Mouse (Mus musculus): ENCODE measurements around the gene Adk. TPM values are rescaled to one million over a fixed set of nuclear protein-coding genes. Genes with fewer than 3 reads are reported as not detected.

Gene Adk
- polyA plus RNA-seq, 1 experiment from 2014 or later = 40.0 TPM

DNA sequence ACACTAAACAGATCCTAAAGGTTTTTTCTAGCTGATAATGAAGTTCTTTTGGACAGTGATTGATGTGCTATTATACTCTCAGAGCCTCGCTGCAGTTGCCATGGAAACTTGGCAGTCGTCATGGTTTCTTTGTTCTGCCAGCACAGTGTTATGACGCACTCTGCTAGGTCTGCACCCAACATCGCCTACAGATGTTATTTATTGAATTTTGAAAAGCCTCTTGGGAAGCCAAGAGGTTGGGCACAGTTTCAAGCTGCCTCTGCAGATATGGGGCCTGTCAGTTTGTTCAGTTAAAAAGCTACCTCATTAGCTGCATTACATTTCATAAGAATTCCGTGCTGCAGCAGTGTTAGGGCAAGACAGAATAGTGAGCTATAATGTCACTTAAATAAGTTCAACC, 316.8 kb downstream of the Adk start:
- 3% methylated on average over 5 of the region's 5 CpGs for WGBS
- Histone ChIP-seq H3K9ac (replicated peaks) (0 out of 2 replicates have a peak overlapping the region, but pooled peaks have one; percentile 28), H3K27me3 (replicated peaks) (no peaks in the 10 kb centered on the region), H3K4me3 (replicated peaks) (no peak overlapping the region), H3K27ac (replicated peaks) (peak overlapping the region; percentile 77), H3K9me3 (replicated peaks) (no peaks in the 10 kb centered on the region), H3K4me1 (peaks cover 18% of the 10 kb centered on the region), H3K36me3 (no peaks in the 10 kb centered on the region), H3K4me2 (peak overlapping the region; percentile 22)
- ATAC-seq (ENCODE audit: low FRiP score) = peak; percentile 97

GRCm38 (mm10) chr14:21371946-21372345, 319.6 kb downstream of the Adk start:
- Histone ChIP-seq H3K27me3 (replicated peaks) (no peaks in the 10 kb centered on the region), H3K27ac (replicated peaks) (no peak overlapping the region), H3K9ac (replicated peaks) (no peak overlapping the region), H3K4me3 (replicated peaks) (no peak overlapping the region), H3K4me1 (peaks cover 18% of the 10 kb centered on the region), H3K36me3 (no peaks in the 10 kb centered on the region), H3K4me2 (no peak overlapping the region), H3K9me3 (replicated peaks) (no peaks in the 10 kb centered on the region)
- WGBS = 72% methylated on average over 2 of the region's 2 CpGs
- ATAC-seq (ENCODE audit: low FRiP score) = no peak

GRCm38 (mm10) chr14:21372689-21373088, 320.3 kb downstream of the Adk start:
- peaks cover 18% of the 10 kb centered on the region for H3K4me1 ChIP-seq
- no peak for ATAC-seq (ENCODE audit: low FRiP score)
- H3K4me3 ChIP-seq (replicated peaks) = no peak overlapping the region
- H3K36me3 ChIP-seq = no peaks in the 10 kb centered on the region
- no peak overlapping the region for H3K27ac ChIP-seq (replicated peaks)
- 85% methylated on average over 5 of the region's 5 CpGs for WGBS
- no peak overlapping the region for H3K4me2 ChIP-seq
- no peaks in the 10 kb centered on the region for H3K9me3 ChIP-seq (replicated peaks)
- no peaks in the 10 kb centered on the region for H3K27me3 ChIP-seq (replicated peaks)
- H3K9ac ChIP-seq (replicated peaks) = no peak overlapping the region

GRCm38 (mm10) chr14:21383701-21384428, 331.5 kb downstream of the Adk start:
- no peak overlapping the region for H3K27ac ChIP-seq (replicated peaks)

GRCm38 (mm10) chr14:21399506-21399905, 347.1 kb downstream of the Adk start:
- no peak overlapping the region for H3K4me3 ChIP-seq (replicated peaks)
- 95% methylated on average over 7 of the region's 7 CpGs for WGBS
- ATAC-seq (ENCODE audit: low FRiP score) = no peak

More at GRCm38 (mm10) chr14:21383701-21384428, 331.5 kb downstream of the Adk start:
- Histone ChIP-seq H3K4me3 (replicated peaks) (no peak overlapping the region), H3K27me3 (replicated peaks) (no peaks in the 10 kb centered on the region), H3K9ac (replicated peaks) (no peak overlapping the region), H3K4me1 (0 out of 2 replicates have a peak, but pooled peaks cover 7% of the 10 kb centered on the region), H3K4me2 (no peak overlapping the region), H3K9me3 (replicated peaks) (no peaks in the 10 kb centered on the region), H3K36me3 (no peaks in the 10 kb centered on the region)
- WGBS = 26% methylated on average over 5 of the region's 5 CpGs
- no peak; the same call in 1 of the 2 replicates for ATAC-seq (ENCODE audit: low FRiP score)

GRCm38 (mm10) chr14:21402157-21402601, 349.8 kb downstream of the Adk start:
- Histone ChIP-seq H3K27ac (replicated peaks) (peak overlapping the region; percentile 63), H3K9ac (replicated peaks) (no peak overlapping the region), H3K4me3 (replicated peaks) (no peak overlapping the region), H3K27me3 (replicated peaks) (no peaks in the 10 kb centered on the region), H3K9me3 (replicated peaks) (no peaks in the 10 kb centered on the region), H3K4me2 (peak overlapping the region; percentile 25), H3K36me3 (no peaks in the 10 kb centered on the region), H3K4me1 (peaks cover 15% of the 10 kb centered on the region)
- WGBS = 23% methylated on average over 8 of the region's 8 CpGs
- peak; percentile 59 for ATAC-seq (ENCODE audit: low FRiP score)

More at GRCm38 (mm10) chr14:21399506-21399905, 347.1 kb downstream of the Adk start:
- H3K4me1 ChIP-seq = peaks cover 15% of the 10 kb centered on the region
- no peaks in the 10 kb centered on the region for H3K9me3 ChIP-seq (replicated peaks)
- H3K36me3 ChIP-seq = no peaks in the 10 kb centered on the region
- no peaks in the 10 kb centered on the region for H3K27me3 ChIP-seq (replicated peaks)
- H3K9ac ChIP-seq (replicated peaks) = no peak overlapping the region
- H3K27ac ChIP-seq (replicated peaks) = no peak overlapping the region
- H3K4me2 ChIP-seq = no peak overlapping the region

GRCm38 (mm10) chr14:21402621-21403405, 350.4 kb downstream of the Adk start:
- Histone ChIP-seq H3K27ac (replicated peaks) (peak overlapping the region; percentile 63; the same call in 1 of the 2 replicates), H3K9me3 (replicated peaks) (no peaks in the 10 kb centered on the region), H3K4me3 (replicated peaks) (no peak overlapping the region), H3K36me3 (no peaks in the 10 kb centered on the region), H3K4me1 (peaks cover 15% of the 10 kb centered on the region), H3K27me3 (replicated peaks) (no peaks in the 10 kb centered on the region), H3K9ac (replicated peaks) (no peak overlapping the region), H3K4me2 (peak overlapping the region; percentile 25)
- ATAC-seq (ENCODE audit: low FRiP score) = no peak
- 26% methylated on average over 8 of the region's 8 CpGs for WGBS

- no peaks in the 10 kb centered on the region for H3K9me3 ChIP-seq (replicated peaks)
- H3K27me3 ChIP-seq (replicated peaks) = no peaks in the 10 kb centered on the region
- H3K4me2 ChIP-seq = no peak overlapping the region
- H3K4me1 ChIP-seq = peaks cover 18% of the 10 kb centered on the region
- 83% methylated on average over 5 of the region's 5 CpGs for WGBS
- H3K27ac ChIP-seq (replicated peaks) = no peak overlapping the region
- no peak for ATAC-seq (ENCODE audit: low FRiP score)
- no peak overlapping the region for H3K4me3 ChIP-seq (replicated peaks)
- H3K36me3 ChIP-seq = no peaks in the 10 kb centered on the region
- H3K9ac ChIP-seq (replicated peaks) = no peak overlapping the region
Observed at GRCm38 (mm10) chr14:21406946-21407345, 354.6 kb downstream of the Adk start.

- 44% methylated on average over 4 of the region's 4 CpGs for WGBS
- Histone ChIP-seq H3K4me2 (no peak overlapping the region), H3K9me3 (replicated peaks) (no peaks in the 10 kb centered on the region), H3K4me1 (peaks cover 5% of the 10 kb centered on the region; the same call in 1 of the 2 replicates), H3K4me3 (replicated peaks) (no peak overlapping the region), H3K27ac (replicated peaks) (no peak overlapping the region), H3K27me3 (replicated peaks) (no peaks in the 10 kb centered on the region), H3K9ac (replicated peaks) (no peak overlapping the region), H3K36me3 (no peaks in the 10 kb centered on the region)
- no peak for ATAC-seq (ENCODE audit: low FRiP score)
Observed at GRCm38 (mm10) chr14:21408846-21409245, 356.5 kb downstream of the Adk start.

DNA sequence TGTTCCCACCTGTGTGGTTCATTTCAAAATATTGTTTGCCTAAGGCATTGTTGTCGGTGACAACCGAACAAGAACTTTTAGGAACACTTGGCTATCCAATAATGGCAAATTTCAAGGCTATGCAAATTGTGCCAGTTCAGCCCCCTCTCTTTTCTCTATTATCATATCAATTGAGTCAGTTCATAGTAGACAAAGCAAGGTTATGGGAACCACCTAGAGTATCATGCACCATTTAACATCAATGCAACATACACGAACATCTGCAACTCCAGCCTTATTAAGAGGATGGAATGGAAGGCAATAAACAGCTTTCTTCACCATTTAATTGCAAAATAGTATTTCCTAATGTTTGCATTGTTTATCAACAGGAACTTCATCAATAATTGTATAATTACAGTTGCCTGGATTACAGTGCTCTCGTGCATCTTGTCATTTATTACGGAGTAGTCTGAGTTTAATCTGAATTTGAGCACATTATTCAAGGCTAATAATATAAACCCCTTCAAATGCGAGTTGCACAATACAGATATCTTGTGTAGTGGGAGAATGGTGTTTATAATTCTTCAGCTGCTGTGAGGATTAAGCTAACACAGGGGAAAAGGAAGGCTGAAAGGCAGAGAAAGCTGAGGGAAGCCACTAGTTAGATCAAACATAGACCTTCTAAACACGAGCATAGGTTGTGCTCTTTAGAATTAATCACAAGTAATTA, 358.5 kb downstream of the Adk start:
- Histone ChIP-seq H3K4me3 (replicated peaks) (no peak overlapping the region), H3K27ac (replicated peaks) (no peak overlapping the region), H3K36me3 (no peaks in the 10 kb centered on the region), H3K4me1 (peaks cover 5% of the 10 kb centered on the region; the same call in 1 of the 2 replicates), H3K9ac (replicated peaks) (no peak overlapping the region), H3K9me3 (replicated peaks) (no peaks in the 10 kb centered on the region), H3K4me2 (no peak overlapping the region), H3K27me3 (replicated peaks) (no peaks in the 10 kb centered on the region)
- ATAC-seq (ENCODE audit: low FRiP score) = no peak
- WGBS = 25% methylated on average over 7 of the region's 7 CpGs

- no peak for ATAC-seq (ENCODE audit: low FRiP score)
- peaks cover 5% of the 10 kb centered on the region; the same call in 1 of the 2 replicates for H3K4me1 ChIP-seq
- 61% methylated on average over 6 of the region's 6 CpGs for WGBS
- H3K27ac ChIP-seq (replicated peaks) = no peak overlapping the region
- H3K36me3 ChIP-seq = no peaks in the 10 kb centered on the region
- H3K9me3 ChIP-seq (replicated peaks) = no peaks in the 10 kb centered on the region
- no peak overlapping the region for H3K9ac ChIP-seq (replicated peaks)
- no peak overlapping the region for H3K4me2 ChIP-seq
- no peaks in the 10 kb centered on the region for H3K27me3 ChIP-seq (replicated peaks)
- H3K4me3 ChIP-seq (replicated peaks) = no peak overlapping the region
Observed at GRCm38 (mm10) chr14:21411524-21411923, 359.1 kb downstream of the Adk start.

All from neural tube, embryonic 15.5 days (tissue).